ENCODE assay signal across 9 mouse cellular contexts in the genomic region with DNA sequence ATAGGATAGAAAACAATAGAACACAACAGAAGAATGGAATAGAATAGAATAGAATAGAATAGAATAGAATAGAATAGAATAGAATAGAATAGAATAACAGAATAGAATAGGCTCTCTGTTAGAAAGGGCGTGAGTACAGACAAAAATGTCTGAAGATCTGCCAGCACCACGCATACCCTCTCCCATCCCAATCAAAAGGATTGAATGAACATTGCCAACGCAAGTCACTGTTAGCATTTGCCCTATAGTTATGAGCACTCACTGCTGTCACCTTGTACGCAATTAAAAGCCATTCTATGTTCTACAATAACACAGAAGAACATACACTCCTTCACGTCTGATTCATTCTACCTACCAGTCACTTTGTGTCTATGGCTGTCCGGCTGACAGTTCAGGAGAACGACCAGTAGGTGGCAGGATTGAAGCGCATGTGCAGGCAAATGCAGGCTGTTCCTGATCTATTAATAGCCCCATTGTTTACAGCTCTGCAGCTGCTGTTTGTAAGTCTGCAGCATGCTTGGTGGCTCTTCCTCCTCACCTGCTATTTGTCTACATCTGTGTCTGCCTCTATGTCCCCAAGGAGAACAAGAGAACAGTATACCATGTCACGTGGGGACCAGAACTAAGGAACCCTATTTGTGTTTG. TPM values are rescaled to one million over a fixed set of nuclear protein-coding genes. Genes with fewer than 3 reads are reported as not detected.
DNase-seq lines count a peak whose midpoint lies in the region; ATAC-seq and TF ChIP-seq lines count a peak whose summit lies in the region.
"Had no signal": no experiment of that assay in that cellular context is flagged by ENCODE, and none has a peak within 500 bp of the region (broad histone marks: within the 10 kb centered on the region; RNA-seq: fewer than 3 reads in every experiment).

No protein-coding gene starts in this region.

- DNase-seq in CD4-positive, CD25-positive, alpha-beta regulatory T cell, adult 2 months (ENCODE audit: low read depth, low spot score): peak; percentile 82
- DNase-seq in kidney, postnatal 0 days (ENCODE audit: low spot score): peak; percentile 92
- DNase-seq in liver, adult 2 months (ENCODE audit: extremely low read depth, low read depth, low spot score): peak; percentile 50
- peak; percentile 45 to 57 for DNase-seq in natural killer cell, adult 2 months (ENCODE audit: low spot score in 2 of 2)

- no peak overlapping the region for H3K4me2 ChIP-seq in heart, embryonic 12.5 days
- no peak overlapping the region for H3K4me2 ChIP-seq in kidney, postnatal 0 days (ENCODE audit: low read length)
- no peak overlapping the region for H3K4me2 ChIP-seq in stomach, embryonic 15.5 days

- no peak overlapping the region for H3K9ac ChIP-seq in heart, embryonic 12.5 days
- H3K9ac ChIP-seq in kidney, postnatal 0 days (ENCODE audit: low read depth, low read length): no peak overlapping the region
- no peak overlapping the region for H3K9ac ChIP-seq in liver, adult 2 months (ENCODE audit: low read depth, low read length)
- no peak overlapping the region for H3K9ac ChIP-seq in stomach, embryonic 15.5 days

- TF ChIP-seq POLR2A in bone marrow macrophage, adult 2 months (IDR thresholded peaks at IDR 0.05; ENCODE audit: borderline replicate concordance, low read depth, low read length): no peak
- TF ChIP-seq POLR2A in liver, adult 2 months (IDR thresholded peaks at IDR 0.05; ENCODE audit: extremely low read depth, insufficient read depth, low read length): no peak

- 23% methylated on average over 9 of the region's 9 CpGs for WGBS in heart, embryonic 12.5 days
- WGBS in kidney, postnatal 0 days: 24% methylated on average over 9 of the region's 9 CpGs
- WGBS in liver, adult 2 months: 25% methylated on average over 9 of the region's 9 CpGs
- 23% methylated on average over 9 of the region's 9 CpGs for WGBS in stomach, embryonic 15.5 days

- no peak overlapping the region for H3K4me3 ChIP-seq in bone marrow macrophage, adult 2 months (ENCODE audit: insufficient read depth, low read length)
- H3K4me3 ChIP-seq in heart, embryonic 12.5 days: no peak overlapping the region
- no peak overlapping the region for H3K4me3 ChIP-seq in kidney, postnatal 0 days (replicated peaks; ENCODE audit: low read depth, low read length)
- H3K4me3 ChIP-seq in liver, adult 2 months (ENCODE audit: insufficient read depth, low read depth, low read length): no peak overlapping the region
- H3K4me3 ChIP-seq in stomach, embryonic 15.5 days (replicated peaks): no peak overlapping the region
- H3K4me3 ChIP-seq: erythroblast, embryonic 14.5 days had no signal

- H3K36me3 ChIP-seq in heart, embryonic 12.5 days: no peaks in the 10 kb centered on the region
- no peaks in the 10 kb centered on the region for H3K36me3 ChIP-seq in kidney, postnatal 0 days (ENCODE audit: insufficient read depth, low read length)
- no peaks in the 10 kb centered on the region for H3K36me3 ChIP-seq in liver, adult 2 months (ENCODE audit: control insufficient read depth, insufficient read depth, low read length)
- no peaks in the 10 kb centered on the region for H3K36me3 ChIP-seq in stomach, embryonic 15.5 days

- H3K4me1 ChIP-seq in bone marrow macrophage, adult 2 months (ENCODE audit: control insufficient read depth, insufficient read depth, low read length): no peaks in the 10 kb centered on the region
- no peaks in the 10 kb centered on the region for H3K4me1 ChIP-seq in heart, embryonic 12.5 days (replicated peaks)
- no peaks in the 10 kb centered on the region for H3K4me1 ChIP-seq in kidney, postnatal 0 days (replicated peaks; ENCODE audit: insufficient read depth, low read length)
- no peaks in the 10 kb centered on the region for H3K4me1 ChIP-seq in liver, adult 2 months (ENCODE audit: control insufficient read depth, insufficient read depth, low read length)
- H3K4me1 ChIP-seq in stomach, embryonic 15.5 days: no peaks in the 10 kb centered on the region

- H3K79me2 ChIP-seq in liver, adult 2 months (ENCODE audit: control insufficient read depth, insufficient read depth, low read length): no peaks in the 10 kb centered on the region

- H3K27ac ChIP-seq in bone marrow macrophage, adult 2 months (ENCODE audit: insufficient read depth, low read depth, low read length): no peak overlapping the region
- no peak overlapping the region for H3K27ac ChIP-seq in heart, embryonic 12.5 days (ENCODE audit: poor library complexity, severe bottlenecking)
- H3K27ac ChIP-seq in kidney, postnatal 0 days: no peak overlapping the region
- H3K27ac ChIP-seq in liver, adult 2 months (replicated peaks; ENCODE audit: insufficient read depth, low read depth, low read length): no peak overlapping the region
- H3K27ac ChIP-seq in stomach, embryonic 15.5 days: no peak overlapping the region

- peak; percentile 73 for ATAC-seq in erythroblast, adult 5-6 weeks (replicated peaks; ENCODE audit: low FRiP score, poor library complexity, severe bottlenecking)
- ATAC-seq in heart, embryonic 12.5 days (ENCODE audit: insufficient number of reproducible peaks, low FRiP score): peak; percentile 39; the same call in 1 of the 2 replicates
- peak; percentile 73; the same call in 1 of the 2 replicates for ATAC-seq in kidney, postnatal 0 days (replicated peaks; ENCODE audit: low FRiP score, low read depth)
- peak; percentile 60; the same call in 1 of the 2 replicates for ATAC-seq in stomach, embryonic 15.5 days (ENCODE audit: insufficient read depth, low FRiP score, low read depth)

- H3K9me3 ChIP-seq in heart, embryonic 12.5 days (replicated peaks): 0 out of 2 replicates have a peak, but pooled peaks cover 3% of the 10 kb centered on the region
- no peaks in the 10 kb centered on the region for H3K9me3 ChIP-seq in kidney, postnatal 0 days (replicated peaks; ENCODE audit: low read length)
- H3K9me3 ChIP-seq in stomach, embryonic 15.5 days: no peaks in the 10 kb centered on the region

- H3K27me3 ChIP-seq in heart, embryonic 12.5 days (replicated peaks): 0 out of 2 replicates have a peak, but pooled peaks cover 5% of the 10 kb centered on the region
- H3K27me3 ChIP-seq in kidney, postnatal 0 days (ENCODE audit: insufficient read depth, low read length): no peaks in the 10 kb centered on the region
- no peaks in the 10 kb centered on the region for H3K27me3 ChIP-seq in liver, adult 2 months (ENCODE audit: control insufficient read depth, insufficient read depth, low read length)
- H3K27me3 ChIP-seq in stomach, embryonic 15.5 days (replicated peaks): no peaks in the 10 kb centered on the region

- peak; percentile 58 for TF ChIP-seq CTCF in bone marrow macrophage, adult 2 months (IDR thresholded peaks at IDR 0.05; ENCODE audit: low read depth, low read length)
- TF ChIP-seq CTCF in kidney, postnatal 0 days (IDR thresholded peaks at IDR 0.05; ENCODE audit: low read depth): peak; percentile 97
- peak; percentile 91 for TF ChIP-seq CTCF in liver, adult 2 months (IDR thresholded peaks at IDR 0.05; ENCODE audit: low read depth, low read length)

RNA-seq across cellular contexts. Expression of a gene that starts 13.0 kb away (rescaled TPM):
- 11.0 and 11.5 TPM in 2 replicates for polyA plus RNA-seq in bone marrow macrophage, adult 2 months (2012; ENCODE audit: insufficient read depth, insufficient read length, missing spikeins)
- total RNA-seq in erythroblast, adult 5-6 weeks (2015; ENCODE audit: low replicate concordance): 4.8 TPM in 2 replicates
- total RNA-seq in erythroblast, adult 5-6 weeks (2017; ENCODE audit: low replicate concordance): 2.2 and 5.7 TPM in 2 replicates
- polyA plus RNA-seq in heart, embryonic 12.5 days (2016; fragmentation: Nextera tagmentation; extraction: Ambion mirVana): 7.6 and 8.5 TPM in 2 replicates
- polyA plus RNA-seq in kidney, postnatal 0 days (2015; fragmentation: Nextera tagmentation; extraction: Ambion mirVana): 7.4 and 8.6 TPM in 2 replicates
- total RNA-seq in liver, adult 2 months (2014; rRNA removed): 7.7 and 9.5 TPM in 2 replicates
- polyA plus RNA-seq in liver, adult 2 months (2012; rRNA removed): 5.4 and 6.0 TPM in 2 replicates
- polyA plus RNA-seq in stomach, embryonic 15.5 days (2015; fragmentation: Nextera tagmentation; extraction: Ambion mirVana): 7.4 and 9.4 TPM in 2 replicates

RNA-seq across cellular contexts. Expression of a gene that starts 15.8 kb away (rescaled TPM):
- polyA plus RNA-seq in bone marrow macrophage, adult 2 months (2012; ENCODE audit: insufficient read depth, insufficient read length, missing spikeins): 24.2 and 31.9 TPM in 2 replicates
- total RNA-seq in erythroblast, adult 5-6 weeks (2015; ENCODE audit: low replicate concordance): 16.9 and 21.3 TPM in 2 replicates
- total RNA-seq in erythroblast, adult 5-6 weeks (2017; ENCODE audit: low replicate concordance): 4.6 and 19.0 TPM in 2 replicates
- 52.5 and 53.3 TPM in 2 replicates for polyA plus RNA-seq in heart, embryonic 12.5 days (2016; fragmentation: Nextera tagmentation; extraction: Ambion mirVana)
- 65.8 and 75.1 TPM in 2 replicates for polyA plus RNA-seq in kidney, postnatal 0 days (2015; fragmentation: Nextera tagmentation; extraction: Ambion mirVana)
- total RNA-seq in liver, adult 2 months (2014; rRNA removed): 17.1 and 26.6 TPM in 2 replicates
- polyA plus RNA-seq in liver, adult 2 months (2012; rRNA removed): 1.6 and 2.5 TPM in 2 replicates
- polyA plus RNA-seq in stomach, embryonic 15.5 days (2015; fragmentation: Nextera tagmentation; extraction: Ambion mirVana): 51.0 and 55.8 TPM in 2 replicates

RNA-seq across cellular contexts. Expression of a gene that starts 15.9 kb away (rescaled TPM):
- not detected in 2 replicates for polyA plus RNA-seq in bone marrow macrophage, adult 2 months (2012; ENCODE audit: insufficient read depth, insufficient read length, missing spikeins)
- total RNA-seq in erythroblast, adult 5-6 weeks (2015; ENCODE audit: low replicate concordance): 0.63 and 0.77 TPM in 2 replicates
- 0.14 and 0.34 TPM in 2 replicates for total RNA-seq in erythroblast, adult 5-6 weeks (2017; ENCODE audit: low replicate concordance)
- polyA plus RNA-seq in heart, embryonic 12.5 days (2016; fragmentation: Nextera tagmentation; extraction: Ambion mirVana): 0.03 TPM in 1 of 2 replicates, not detected in the other
- polyA plus RNA-seq in kidney, postnatal 0 days (2015; fragmentation: Nextera tagmentation; extraction: Ambion mirVana): 0.01 and 0.05 TPM in 2 replicates
- not detected in 2 replicates for total RNA-seq in liver, adult 2 months (2014; rRNA removed)
- not detected in 2 replicates for polyA plus RNA-seq in liver, adult 2 months (2012; rRNA removed)
- polyA plus RNA-seq in stomach, embryonic 15.5 days (2015; fragmentation: Nextera tagmentation; extraction: Ambion mirVana): 0.10 TPM in 1 of 2 replicates, not detected in the other
- polyA plus RNA-seq: erythroblast, embryonic 14.5 days had no signal

RNA-seq across cellular contexts. Expression of a gene that starts 40.7 kb away (rescaled TPM):
- not detected in 2 replicates for polyA plus RNA-seq in bone marrow macrophage, adult 2 months (2012; ENCODE audit: insufficient read depth, insufficient read length, missing spikeins)
- not detected in 2 replicates for total RNA-seq in erythroblast, adult 5-6 weeks (2015; ENCODE audit: low replicate concordance)
- 0.14 and 1.0 TPM in 2 replicates for total RNA-seq in erythroblast, adult 5-6 weeks (2017; ENCODE audit: low replicate concordance)
- polyA plus RNA-seq in heart, embryonic 12.5 days (2016; fragmentation: Nextera tagmentation; extraction: Ambion mirVana): not detected in 2 replicates
- polyA plus RNA-seq in kidney, postnatal 0 days (2015; fragmentation: Nextera tagmentation; extraction: Ambion mirVana): 0.06 TPM in 1 of 2 replicates, not detected in the other
- total RNA-seq in liver, adult 2 months (2014; rRNA removed): not detected in 2 replicates
- not detected in 2 replicates for polyA plus RNA-seq in liver, adult 2 months (2012; rRNA removed)
- 0.06 and 0.09 TPM in 2 replicates for polyA plus RNA-seq in stomach, embryonic 15.5 days (2015; fragmentation: Nextera tagmentation; extraction: Ambion mirVana)
- polyA plus RNA-seq: erythroblast, embryonic 14.5 days had no signal
